Mouse (Mus musculus) splenic B cell, adult 2 months (primary cell): Measurements from ENCODE around the gene Scoc.

ENCODE experiments used
- DNase-seq: peaks from one replicate; pipeline ENCODE4 v3.0.0-alpha.2; 2011; ENCODE audit warnings: low read depth, low spot score
- H3K27me3 ChIP-seq: 2 replicates; pipeline ENCODE4 v1.6.1; 2012; ENCODE audit warnings: mild to moderate bottlenecking, low read length, moderate library complexity, mixed read lengths; ENCODE audit not compliant: control insufficient read depth, poor library complexity, insufficient read depth, severe bottlenecking
- H3K36me3 ChIP-seq: 2 replicates; pipeline ENCODE4 v1.6.1; 2012; ENCODE audit warnings: mild to moderate bottlenecking, low read length, moderate library complexity, mixed read lengths; ENCODE audit not compliant: control insufficient read depth, poor library complexity, insufficient read depth, severe bottlenecking

Gene Scoc

DNA sequence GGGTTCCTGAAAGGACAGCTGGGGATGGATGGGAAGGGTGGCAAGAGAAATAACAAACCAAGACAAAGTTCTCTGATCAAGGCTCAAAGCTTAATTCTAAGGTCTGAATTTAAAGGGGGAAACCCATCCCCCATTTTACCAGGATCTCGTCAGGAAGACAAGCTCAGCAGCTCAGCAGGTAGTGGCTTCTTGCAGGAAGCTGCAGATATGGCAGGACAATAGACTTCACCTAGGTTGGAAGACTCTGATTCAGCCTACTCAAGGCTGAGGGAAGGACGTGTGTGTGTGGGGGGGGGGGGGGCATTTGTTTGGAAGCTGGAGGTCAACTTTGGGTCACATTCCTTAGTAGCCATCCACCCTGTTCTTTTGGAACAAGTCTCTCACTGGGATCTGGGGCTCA, 75.3 kb downstream of the Scoc start:
- no peaks in the 10 kb centered on the region for H3K27me3 ChIP-seq
- H3K36me3 ChIP-seq: no peaks in the 10 kb centered on the region
- no peak for DNase-seq

- no peak for DNase-seq
- Histone ChIP-seq H3K27me3 (no peaks in the 10 kb centered on the region), H3K36me3 (no peaks in the 10 kb centered on the region)
Observed at GRCm38 (mm10) chr8:83381016-83381415, 77.2 kb downstream of the Scoc start.

DNA sequence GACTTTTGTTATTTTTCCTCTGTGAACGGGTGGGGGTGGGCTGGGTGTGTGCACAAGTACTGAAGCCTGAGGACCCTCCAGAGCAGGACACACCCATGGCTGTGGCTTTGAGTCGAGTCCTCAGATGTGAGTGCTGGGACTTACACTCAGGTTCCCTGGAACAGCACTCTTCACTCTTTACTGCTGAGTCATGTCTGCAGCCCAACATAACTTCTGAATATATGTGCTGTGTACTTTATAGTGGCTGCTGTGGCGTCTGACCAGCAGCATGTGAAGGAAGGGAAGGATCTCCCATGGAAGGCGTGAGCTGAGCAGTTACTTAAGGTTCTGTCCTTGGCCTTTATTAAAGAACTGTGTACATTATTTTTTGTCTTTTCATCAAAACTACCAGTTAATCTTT, 78.0 kb downstream of the Scoc start:
- no peak for DNase-seq
- H3K27me3 ChIP-seq: no peaks in the 10 kb centered on the region
- no peaks in the 10 kb centered on the region for H3K36me3 ChIP-seq
